Mouse (Mus musculus): ENCODE results near the gene Nog. TPM values are rescaled to one million over a fixed set of nuclear protein-coding genes. Genes with fewer than 3 reads are reported as not detected.

The Nog gene
- polyA plus RNA-seq (2015; fragmentation: Nextera tagmentation; extraction: Ambion mirVana) = 1.7 and 2.3 TPM in 2 replicates

GRCm38 (mm10) chr11:89302056-89302815, at the start of gene Nog:
TSS of gene Nog (minus strand) at chr11:89302332.
- peaks cover 40% of the 10 kb centered on the region for H3K4me1 ChIP-seq (replicated peaks; ENCODE audit: control insufficient read depth, insufficient read depth, low read length)
- H3K9me3 ChIP-seq (ENCODE audit: control insufficient read depth, low read length) = no peaks in the 10 kb centered on the region
- H3K36me3 ChIP-seq (ENCODE audit: control insufficient read depth, insufficient read depth) = no peaks in the 10 kb centered on the region
- under 1% methylated on average over 76 of the region's 97 CpGs for WGBS
- no peaks in the 10 kb centered on the region for H3K27me3 ChIP-seq (replicated peaks; ENCODE audit: control insufficient read depth, insufficient read depth, low read length)
- H3K4me3 ChIP-seq (replicated peaks; ENCODE audit: low read length) = peak within 1 kb of the TSS; percentile 73
- H3K27ac ChIP-seq (ENCODE audit: low read length) = peak within 1 kb of the TSS; percentile 89
- H3K4me2 ChIP-seq (ENCODE audit: low read length) = peak within 1 kb of the TSS; percentile 97
- H3K9ac ChIP-seq (replicated peaks; ENCODE audit: low read depth, low read length) = peak within 1 kb of the TSS; percentile 71
- peak; percentile 57 for ATAC-seq

GRCm38 (mm10) chr11:89340238-89340637, 38.1 kb upstream of the Nog start:
- Histone ChIP-seq H3K9ac (replicated peaks; ENCODE audit: low read depth, low read length) (no peak overlapping the region), H3K4me1 (replicated peaks; ENCODE audit: control insufficient read depth, insufficient read depth, low read length) (0 out of 2 replicates have a peak, but pooled peaks cover 2% of the 10 kb centered on the region), H3K4me2 (ENCODE audit: low read length) (no peak overlapping the region), H3K27ac (ENCODE audit: low read length) (no peak overlapping the region), H3K9me3 (ENCODE audit: control insufficient read depth, low read length) (no peaks in the 10 kb centered on the region), H3K36me3 (ENCODE audit: control insufficient read depth, insufficient read depth) (no peaks in the 10 kb centered on the region), H3K4me3 (replicated peaks; ENCODE audit: low read length) (no peak overlapping the region), H3K27me3 (replicated peaks; ENCODE audit: control insufficient read depth, insufficient read depth, low read length) (no peaks in the 10 kb centered on the region)
- WGBS = 27% methylated on average over 12 of the region's 12 CpGs
- peak; percentile 72 for ATAC-seq

DNA sequence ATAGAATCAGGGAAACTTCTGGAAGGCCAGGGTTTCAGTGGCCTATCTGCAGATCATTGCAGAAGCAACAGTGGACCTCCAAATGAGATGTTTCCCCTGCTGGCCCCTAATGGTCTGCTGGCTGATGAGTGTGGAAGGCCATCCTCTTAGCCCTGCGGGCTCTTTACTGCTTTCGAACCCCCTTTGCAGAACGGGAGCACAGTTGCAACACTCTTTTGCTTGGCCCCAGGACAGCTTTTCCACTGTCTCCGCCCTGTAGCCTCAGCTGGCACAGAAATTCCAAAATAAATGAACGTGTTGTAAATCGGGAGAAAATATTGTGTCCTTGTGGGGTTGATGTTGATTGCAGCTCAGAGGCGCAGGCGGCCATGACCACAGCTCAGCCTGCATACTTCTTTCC, 37.7 kb upstream of the Nog start:
- ATAC-seq = no peak
- Histone ChIP-seq H3K4me2 (ENCODE audit: low read length) (no peak overlapping the region), H3K36me3 (ENCODE audit: control insufficient read depth, insufficient read depth) (no peaks in the 10 kb centered on the region), H3K27me3 (replicated peaks; ENCODE audit: control insufficient read depth, insufficient read depth, low read length) (no peaks in the 10 kb centered on the region), H3K27ac (ENCODE audit: low read length) (no peak overlapping the region), H3K9ac (replicated peaks; ENCODE audit: low read depth, low read length) (no peak overlapping the region), H3K4me1 (replicated peaks; ENCODE audit: control insufficient read depth, insufficient read depth, low read length) (0 out of 2 replicates have a peak, but pooled peaks cover 2% of the 10 kb centered on the region), H3K9me3 (ENCODE audit: control insufficient read depth, low read length) (no peaks in the 10 kb centered on the region), H3K4me3 (replicated peaks; ENCODE audit: low read length) (no peak overlapping the region)
- WGBS = 68% methylated on average over 8 of the region's 8 CpGs

DNA sequence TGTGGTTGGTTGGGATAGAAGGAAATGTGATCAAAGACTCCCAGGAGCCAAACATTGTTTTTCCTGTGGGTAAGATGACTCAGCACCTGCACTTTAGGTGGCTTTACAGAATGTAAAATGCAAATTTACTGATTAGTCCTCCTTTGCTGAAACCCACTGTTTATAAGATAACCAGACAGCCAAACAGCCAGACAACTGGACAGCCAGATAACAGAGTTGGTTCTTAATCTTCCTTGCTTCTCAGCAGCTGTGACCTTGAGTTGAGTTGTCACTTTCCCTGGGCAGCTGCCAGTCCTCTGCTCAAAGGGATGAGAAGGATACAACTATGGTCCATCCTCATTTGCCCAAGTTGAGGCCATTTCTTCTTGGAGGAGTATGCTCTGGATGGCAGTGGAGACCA, 35.8 kb upstream of the Nog start:
- Histone ChIP-seq H3K4me2 (ENCODE audit: low read length) (no peak overlapping the region), H3K27ac (ENCODE audit: low read length) (no peak overlapping the region), H3K9me3 (ENCODE audit: control insufficient read depth, low read length) (no peaks in the 10 kb centered on the region), H3K9ac (replicated peaks; ENCODE audit: low read depth, low read length) (no peak overlapping the region), H3K27me3 (replicated peaks; ENCODE audit: control insufficient read depth, insufficient read depth, low read length) (no peaks in the 10 kb centered on the region), H3K4me3 (replicated peaks; ENCODE audit: low read length) (no peak overlapping the region), H3K4me1 (replicated peaks; ENCODE audit: control insufficient read depth, insufficient read depth, low read length) (0 out of 2 replicates have a peak, but pooled peaks cover 2% of the 10 kb centered on the region), H3K36me3 (ENCODE audit: control insufficient read depth, insufficient read depth) (no peaks in the 10 kb centered on the region)
- ATAC-seq = no peak

- 29% methylated on average over 11 of the region's 11 CpGs for WGBS
- Histone ChIP-seq H3K27me3 (replicated peaks; ENCODE audit: control insufficient read depth, insufficient read depth, low read length) (no peaks in the 10 kb centered on the region), H3K27ac (ENCODE audit: low read length) (no peak overlapping the region), H3K9ac (replicated peaks; ENCODE audit: low read depth, low read length) (no peak overlapping the region), H3K9me3 (ENCODE audit: control insufficient read depth, low read length) (no peaks in the 10 kb centered on the region), H3K4me2 (ENCODE audit: low read length) (no peak overlapping the region), H3K4me3 (replicated peaks; ENCODE audit: low read length) (no peak overlapping the region), H3K4me1 (replicated peaks; ENCODE audit: control insufficient read depth, insufficient read depth, low read length) (no peaks in the 10 kb centered on the region), H3K36me3 (ENCODE audit: control insufficient read depth, insufficient read depth) (no peaks in the 10 kb centered on the region)
- ATAC-seq = no peak
Observed at GRCm38 (mm10) chr11:89327089-89327881, 25.2 kb upstream of the Nog start.

DNA sequence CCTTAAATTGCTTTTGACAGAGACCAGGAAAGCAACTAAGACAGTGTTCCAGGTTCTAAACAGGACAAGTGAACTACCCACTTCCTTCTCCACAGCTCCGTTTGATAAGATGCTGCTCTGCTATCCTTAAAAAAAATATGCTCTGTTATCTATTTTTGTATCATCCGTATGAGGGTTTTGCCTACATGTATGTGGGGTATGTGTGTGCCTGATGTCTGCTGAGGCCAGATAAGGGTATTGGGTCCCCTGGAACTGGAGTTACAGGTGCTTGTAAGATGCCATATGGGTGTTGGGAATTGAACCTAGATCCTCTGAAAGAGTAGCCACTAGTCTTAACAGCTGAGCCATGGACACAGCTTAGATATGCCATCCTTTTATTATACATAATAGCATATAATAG, 19.6 kb upstream of the Nog start:
- Histone ChIP-seq H3K27me3 (replicated peaks; ENCODE audit: control insufficient read depth, insufficient read depth, low read length) (no peaks in the 10 kb centered on the region), H3K9me3 (ENCODE audit: control insufficient read depth, low read length) (no peaks in the 10 kb centered on the region), H3K36me3 (ENCODE audit: control insufficient read depth, insufficient read depth) (no peaks in the 10 kb centered on the region), H3K4me2 (ENCODE audit: low read length) (no peak overlapping the region), H3K27ac (ENCODE audit: low read length) (no peak overlapping the region), H3K4me3 (replicated peaks; ENCODE audit: low read length) (no peak overlapping the region), H3K9ac (replicated peaks; ENCODE audit: low read depth, low read length) (no peak overlapping the region), H3K4me1 (replicated peaks; ENCODE audit: control insufficient read depth, insufficient read depth, low read length) (peaks cover 18% of the 10 kb centered on the region)
- ATAC-seq = no peak
- 94% methylated on average over 2 of the region's 2 CpGs for WGBS

- no peak for ATAC-seq
Observed at GRCm38 (mm10) chr11:89319675-89320074, 17.5 kb upstream of the Nog start.

DNA sequence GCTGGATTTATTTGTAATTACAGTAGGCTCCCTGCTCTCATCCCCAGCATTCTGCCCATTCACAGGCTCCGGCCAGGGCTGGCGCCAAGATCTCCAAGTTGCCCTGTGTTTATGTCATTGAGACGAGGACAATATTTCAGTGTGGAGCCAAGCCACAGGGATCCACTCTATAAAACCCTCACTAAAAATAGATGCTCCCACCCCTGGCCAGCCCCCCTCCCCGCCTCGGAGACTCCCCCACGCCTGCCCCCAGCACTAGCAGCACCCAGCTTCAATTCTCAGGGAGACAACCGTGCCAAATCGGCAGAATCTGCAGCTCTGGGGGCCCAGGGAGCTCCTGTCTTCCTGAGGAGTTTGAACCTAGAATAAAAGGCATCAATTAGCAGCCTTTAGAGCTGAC, 16.2 kb upstream of the Nog start:
- no peaks in the 10 kb centered on the region for H3K36me3 ChIP-seq (ENCODE audit: control insufficient read depth, insufficient read depth)
- H3K4me1 ChIP-seq (replicated peaks; ENCODE audit: control insufficient read depth, insufficient read depth, low read length) = peaks cover 18% of the 10 kb centered on the region
- ATAC-seq = peak; percentile 66
- no peaks in the 10 kb centered on the region for H3K27me3 ChIP-seq (replicated peaks; ENCODE audit: control insufficient read depth, insufficient read depth, low read length)
- no peak overlapping the region for H3K9ac ChIP-seq (replicated peaks; ENCODE audit: low read depth, low read length)
- 0 out of 2 replicates have a peak overlapping the region, but pooled peaks have one; percentile 31 for H3K27ac ChIP-seq (ENCODE audit: low read length)
- H3K4me2 ChIP-seq (ENCODE audit: low read length) = peak overlapping the region; percentile 12; the same call in 1 of the 2 replicates
- no peak overlapping the region for H3K4me3 ChIP-seq (replicated peaks; ENCODE audit: low read length)
- 3% methylated on average over 8 of the region's 8 CpGs for WGBS
- H3K9me3 ChIP-seq (ENCODE audit: control insufficient read depth, low read length) = no peaks in the 10 kb centered on the region

More at GRCm38 (mm10) chr11:89319675-89320074, 17.5 kb upstream of the Nog start:
- no peak overlapping the region for H3K27ac ChIP-seq (ENCODE audit: low read length)
- H3K4me3 ChIP-seq (replicated peaks; ENCODE audit: low read length) = no peak overlapping the region
- peaks cover 18% of the 10 kb centered on the region for H3K4me1 ChIP-seq (replicated peaks; ENCODE audit: control insufficient read depth, insufficient read depth, low read length)
- H3K36me3 ChIP-seq (ENCODE audit: control insufficient read depth, insufficient read depth) = no peaks in the 10 kb centered on the region
- no peaks in the 10 kb centered on the region for H3K9me3 ChIP-seq (ENCODE audit: control insufficient read depth, low read length)
- WGBS = 48% methylated on average over 6 of the region's 6 CpGs
- no peak overlapping the region for H3K9ac ChIP-seq (replicated peaks; ENCODE audit: low read depth, low read length)
- H3K27me3 ChIP-seq (replicated peaks; ENCODE audit: control insufficient read depth, insufficient read depth, low read length) = no peaks in the 10 kb centered on the region
- H3K4me2 ChIP-seq (ENCODE audit: low read length) = no peak overlapping the region

DNA sequence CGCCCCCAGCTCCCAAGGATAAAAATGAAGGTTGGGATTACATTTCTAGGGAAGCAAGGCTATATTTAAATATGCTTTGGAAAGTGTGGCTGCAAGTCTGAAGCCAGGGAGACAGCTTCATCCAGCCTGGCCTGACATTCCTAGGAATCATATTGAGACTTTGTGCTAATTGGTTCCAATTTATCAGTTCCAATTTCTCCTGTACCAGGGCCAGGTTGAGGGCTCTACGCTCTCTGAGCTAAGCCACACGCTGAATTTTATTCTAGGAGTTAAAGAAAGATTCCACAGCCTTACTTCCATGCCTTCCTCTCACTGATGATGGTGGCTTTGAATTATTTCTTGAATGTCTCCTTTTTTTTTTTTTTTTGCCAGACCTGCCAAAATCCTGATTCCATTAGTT, 15.6 kb upstream of the Nog start:
- Histone ChIP-seq H3K4me1 (replicated peaks; ENCODE audit: control insufficient read depth, insufficient read depth, low read length) (peaks cover 18% of the 10 kb centered on the region), H3K36me3 (ENCODE audit: control insufficient read depth, insufficient read depth) (no peaks in the 10 kb centered on the region), H3K9me3 (ENCODE audit: control insufficient read depth, low read length) (no peaks in the 10 kb centered on the region), H3K4me3 (replicated peaks; ENCODE audit: low read length) (no peak overlapping the region), H3K4me2 (ENCODE audit: low read length) (no peak overlapping the region), H3K27ac (ENCODE audit: low read length) (no peak overlapping the region), H3K9ac (replicated peaks; ENCODE audit: low read depth, low read length) (no peak overlapping the region), H3K27me3 (replicated peaks; ENCODE audit: control insufficient read depth, insufficient read depth, low read length) (no peaks in the 10 kb centered on the region)
- ATAC-seq = peak; percentile 50
- WGBS = 54% methylated on average over 3 of the region's 3 CpGs
